Mouse (Mus musculus): ENCODE measurements around the gene Tlk2. TPM values are rescaled to one million over a fixed set of nuclear protein-coding genes. Genes with fewer than 3 reads are reported as not detected.

Gene Tlk2
- total RNA-seq, 2 experiments from 2014 or later, result 45.8 to 46.2 TPM

- DNase-seq (ENCODE audit: low spot score in 2 of 2), result no peak
Measured at GRCm38 (mm10) chr11:105261116-105261515, 82.5 kb downstream of the Tlk2 start.

DNA sequence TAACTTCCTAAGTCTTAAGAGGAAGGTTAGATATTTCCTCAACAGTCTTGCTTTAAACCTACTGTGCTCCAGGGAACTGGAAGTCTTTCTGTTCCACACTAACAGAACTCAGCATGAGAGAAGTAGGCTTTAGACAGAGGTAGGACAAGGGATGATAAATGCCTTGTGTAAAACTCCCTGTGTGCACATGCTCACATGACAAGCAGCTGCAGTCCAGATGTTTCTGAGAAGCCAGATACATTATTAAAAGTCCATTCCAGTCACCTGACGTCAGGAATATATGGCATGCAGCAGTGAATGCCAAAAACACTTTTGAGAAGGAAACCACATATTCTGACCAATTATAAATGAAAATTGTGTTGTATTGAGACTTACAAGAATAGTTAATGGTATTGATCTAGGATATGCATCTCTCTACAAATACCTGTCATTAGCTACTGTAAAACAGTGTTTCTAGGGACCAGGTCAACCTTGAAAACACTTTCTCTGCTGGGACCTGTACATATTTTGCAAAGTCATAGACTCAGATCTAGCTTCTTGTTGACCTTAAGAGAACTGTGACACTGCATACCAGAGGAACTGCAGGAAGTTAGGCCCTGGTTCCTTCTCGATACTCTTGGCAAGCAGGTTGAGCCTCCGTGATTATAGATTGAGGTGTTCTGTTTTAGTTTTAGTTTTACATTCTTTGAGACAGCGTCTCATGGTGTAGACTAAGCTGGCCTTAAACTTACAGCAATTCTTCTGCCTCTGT lies 83.2 kb downstream of the Tlk2 start:
- no peak for DNase-seq (ENCODE audit: low spot score in 2 of 2)

- DNase-seq (ENCODE audit: low spot score in 2 of 2), result no peak
Measured at GRCm38 (mm10) chr11:105264506-105264905, 85.9 kb downstream of the Tlk2 start.

GRCm38 (mm10) chr11:105264988-105265387 lies 86.4 kb downstream of the Tlk2 start:
- DNase-seq (ENCODE audit: low spot score in 2 of 2), result no peak

DNA sequence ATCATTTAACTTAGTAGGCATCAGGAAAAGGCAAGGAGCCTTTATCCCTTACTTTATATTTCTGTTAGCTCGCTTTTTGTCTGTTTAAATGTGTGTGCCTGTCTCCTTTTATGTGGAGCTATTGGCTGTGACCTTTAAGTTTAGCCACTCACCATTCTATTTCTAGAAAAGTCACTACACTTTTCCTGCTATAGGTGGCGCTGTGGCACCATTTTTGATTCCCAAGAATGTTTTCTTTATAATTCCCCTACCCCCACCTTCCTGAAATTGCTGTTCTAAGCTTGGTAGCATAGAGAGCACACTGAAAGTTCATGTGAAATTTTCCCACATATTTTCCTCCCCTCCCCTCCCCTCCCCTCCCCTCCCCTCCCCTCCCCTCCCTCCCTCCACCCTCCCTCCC lies 91.5 kb downstream of the Tlk2 start:
- peak in 1 of 2 experiments; percentile 69 for DNase-seq (ENCODE audit: low spot score in 2 of 2)

DNA sequence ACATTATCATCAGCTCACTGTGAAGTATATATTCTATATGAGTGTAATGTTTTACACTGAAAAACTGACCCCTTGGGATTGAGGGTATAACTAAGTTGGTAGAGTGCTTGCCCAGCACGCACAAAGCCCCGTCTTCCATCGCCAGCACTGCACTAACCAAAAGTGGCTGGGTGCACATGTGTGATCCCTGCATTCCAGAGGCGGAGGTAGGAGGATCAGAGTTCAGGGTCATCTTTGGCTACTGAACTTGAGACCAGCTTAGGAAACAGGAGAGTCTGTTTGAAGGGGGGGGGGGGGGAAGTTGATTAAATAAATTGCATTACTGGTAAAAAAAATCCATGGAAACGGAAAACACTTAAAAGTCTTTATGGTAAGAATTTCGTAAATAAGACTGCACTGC lies 101.8 kb downstream of the Tlk2 start:
- DNase-seq (ENCODE audit: low spot score in 2 of 2), result no peak

DNA sequence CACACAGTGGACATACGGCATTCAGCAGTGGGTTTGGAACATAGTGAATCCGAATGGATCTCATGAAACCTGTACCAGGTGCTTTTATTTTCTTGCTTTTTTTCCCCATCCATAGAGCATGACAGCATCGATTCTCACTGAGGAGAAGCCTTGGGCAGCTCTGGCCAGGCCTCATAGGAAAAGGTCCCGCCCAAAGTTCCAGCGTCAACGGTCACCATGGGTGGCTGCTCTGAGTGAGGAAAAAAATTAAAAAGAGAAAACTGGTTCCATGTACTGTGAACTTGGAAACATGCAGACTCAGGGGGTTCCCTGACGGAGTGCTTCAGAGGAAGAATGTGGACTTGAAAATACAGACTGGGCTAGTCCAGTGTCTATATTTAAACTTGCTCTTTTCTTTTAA lies 102.7 kb downstream of the Tlk2 start:
- DNase-seq (ENCODE audit: low spot score in 2 of 2), result no peak

DNA sequence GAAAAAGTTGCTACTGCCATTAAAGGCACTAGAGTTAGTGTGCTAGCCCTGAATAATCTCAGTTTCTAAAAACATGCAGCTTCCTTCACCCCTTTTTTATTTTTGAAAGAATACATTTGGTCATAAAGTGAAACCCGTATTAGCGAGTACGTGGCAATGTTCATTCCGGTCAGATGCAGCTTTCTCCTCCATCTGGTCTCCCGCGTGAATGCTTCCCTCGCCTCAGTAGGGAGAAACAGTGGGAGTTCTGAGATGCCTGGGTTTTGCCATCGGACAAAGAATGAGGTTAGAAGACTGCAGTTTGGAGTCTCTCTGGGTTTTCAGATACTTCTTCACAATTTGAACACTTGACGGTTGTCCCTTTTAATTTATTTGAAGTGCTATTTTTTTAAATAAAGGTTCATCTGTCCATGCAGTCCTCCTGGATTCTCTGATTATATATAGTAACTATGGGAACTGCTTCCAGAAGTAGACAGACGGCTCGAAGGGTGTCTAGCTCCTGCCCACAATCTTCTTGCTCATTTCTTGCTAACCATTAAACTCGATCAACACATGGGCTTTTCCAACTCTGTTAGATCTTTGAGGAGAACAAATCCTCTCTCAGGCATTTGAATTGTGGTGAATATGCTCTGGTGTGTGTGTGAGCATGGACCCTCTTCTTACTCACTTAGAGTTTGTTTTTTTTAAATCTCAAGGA lies 103.3 kb downstream of the Tlk2 start:
- DNase-seq (ENCODE audit: low spot score in 2 of 2), result peak in 1 of 2 experiments; percentile 28

DNA sequence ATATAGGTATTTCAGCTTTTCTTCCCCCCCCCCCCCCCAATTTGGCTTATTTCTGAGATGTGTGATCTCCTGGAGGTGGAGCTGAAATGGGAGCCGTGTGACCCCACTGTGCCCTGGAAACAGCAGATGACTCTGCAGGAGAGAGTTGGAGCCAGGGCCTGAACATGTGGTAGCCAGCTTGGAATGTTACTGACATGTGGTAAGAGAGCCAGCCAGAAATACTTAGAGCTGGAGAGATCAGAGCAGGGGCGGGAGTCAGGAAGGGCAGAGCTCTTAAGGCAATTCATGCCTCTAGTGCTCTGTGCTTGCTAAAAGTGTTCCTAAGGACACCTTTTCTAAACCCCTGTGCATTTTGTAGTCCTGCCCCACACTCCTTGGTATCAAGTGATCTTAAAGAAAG lies 103.9 kb downstream of the Tlk2 start:
- no peak for DNase-seq (ENCODE audit: low spot score in 2 of 2)

DNA sequence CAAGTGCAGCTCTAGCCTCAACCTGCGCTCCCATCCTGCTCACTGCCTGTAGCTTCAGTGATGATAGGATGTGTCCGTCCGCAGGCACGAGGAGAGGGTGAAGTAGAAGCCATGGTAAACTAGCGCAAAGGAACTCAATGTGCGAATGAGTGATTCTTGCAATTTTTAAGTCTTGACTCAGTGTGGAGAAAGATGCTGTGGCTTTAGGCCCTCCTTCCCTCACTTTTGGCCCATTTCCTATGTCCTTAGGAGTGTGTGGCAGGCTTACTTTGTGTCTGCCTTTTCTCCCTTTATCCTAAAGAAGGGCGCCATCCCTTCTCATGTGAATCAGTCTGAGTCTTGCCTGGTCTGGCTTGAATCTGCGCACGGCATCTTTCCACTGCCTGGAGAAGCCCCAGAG lies 104.4 kb downstream of the Tlk2 start:
- DNase-seq (ENCODE audit: low spot score in 2 of 2), result no peak

- no peak for DNase-seq (ENCODE audit: low spot score in 2 of 2)
Measured at GRCm38 (mm10) chr11:105285720-105286119, 107.1 kb downstream of the Tlk2 start.

- no peak for DNase-seq (ENCODE audit: low spot score in 2 of 2)
Measured at GRCm38 (mm10) chr11:105289403-105289802, 110.8 kb downstream of the Tlk2 start.

DNA sequence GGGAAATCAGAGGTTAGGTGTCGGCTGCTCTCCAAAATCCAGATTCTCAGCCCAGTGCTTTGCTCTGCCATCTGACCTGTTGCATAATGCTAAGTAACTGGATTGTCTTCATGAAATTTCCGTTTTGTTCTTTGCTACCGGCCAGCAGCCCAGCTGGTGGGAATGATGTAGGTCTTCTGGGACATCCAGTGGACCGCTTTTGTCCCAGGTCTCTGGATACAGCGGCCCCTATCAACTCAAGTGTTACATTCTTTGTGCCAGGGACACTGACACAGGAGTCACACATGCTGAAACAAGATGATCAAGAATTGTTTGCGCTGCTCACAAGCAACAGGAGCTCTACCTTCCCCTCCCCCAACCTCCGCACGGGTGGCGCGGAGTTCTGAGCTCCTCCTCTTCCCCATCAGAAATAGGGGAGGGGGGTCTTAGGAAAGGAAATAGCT lies 113.1 kb downstream of the Tlk2 start:
- DNase-seq (ENCODE audit: low spot score in 2 of 2), result no peak

GRCm38 (mm10) chr11:105292124-105293071 lies 113.8 kb downstream of the Tlk2 start, which contains the start of gene Mrc2:
TSS of gene Mrc2 (plus strand) at chr11:105292643.
- no peak for DNase-seq (ENCODE audit: low spot score in 2 of 2)

DNA sequence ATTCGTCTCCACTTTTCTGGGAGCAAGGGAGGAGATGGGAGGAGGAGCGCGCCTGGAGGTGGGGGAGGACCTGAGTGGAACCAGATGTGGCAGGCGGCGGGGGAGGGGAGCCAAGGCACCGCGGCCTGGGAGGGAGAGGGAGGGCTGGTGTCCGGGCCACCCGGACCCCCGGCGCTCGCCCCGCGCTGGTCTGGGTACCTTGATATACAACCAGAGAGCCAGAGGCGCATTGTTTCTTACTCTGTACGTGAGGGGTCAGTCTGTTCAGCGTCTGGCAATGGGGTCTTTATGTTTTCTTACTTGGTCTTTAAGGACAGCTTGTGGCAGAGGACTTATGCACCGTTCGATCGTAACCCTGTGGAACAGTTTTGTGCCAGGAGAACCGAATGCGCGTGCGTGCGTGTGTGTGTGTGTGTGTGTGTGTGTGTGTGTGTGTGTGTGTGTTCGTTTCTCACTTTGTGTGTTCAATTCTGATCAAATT lies 114.5 kb downstream of the Tlk2 start:
- DNase-seq (ENCODE audit: low spot score in 2 of 2), result no peak

GRCm38 (mm10) chr11:105293901-105294494 lies 115.4 kb downstream of the Tlk2 start:
- no peak for DNase-seq (ENCODE audit: low spot score in 2 of 2)

GRCm38 (mm10) chr11:105296084-105296483 lies 117.5 kb downstream of the Tlk2 start:
- no peak for DNase-seq (ENCODE audit: low spot score in 2 of 2)

- no peak for DNase-seq (ENCODE audit: low spot score in 2 of 2)
Measured at GRCm38 (mm10) chr11:105310197-105310596, 131.6 kb downstream of the Tlk2 start.

DNA sequence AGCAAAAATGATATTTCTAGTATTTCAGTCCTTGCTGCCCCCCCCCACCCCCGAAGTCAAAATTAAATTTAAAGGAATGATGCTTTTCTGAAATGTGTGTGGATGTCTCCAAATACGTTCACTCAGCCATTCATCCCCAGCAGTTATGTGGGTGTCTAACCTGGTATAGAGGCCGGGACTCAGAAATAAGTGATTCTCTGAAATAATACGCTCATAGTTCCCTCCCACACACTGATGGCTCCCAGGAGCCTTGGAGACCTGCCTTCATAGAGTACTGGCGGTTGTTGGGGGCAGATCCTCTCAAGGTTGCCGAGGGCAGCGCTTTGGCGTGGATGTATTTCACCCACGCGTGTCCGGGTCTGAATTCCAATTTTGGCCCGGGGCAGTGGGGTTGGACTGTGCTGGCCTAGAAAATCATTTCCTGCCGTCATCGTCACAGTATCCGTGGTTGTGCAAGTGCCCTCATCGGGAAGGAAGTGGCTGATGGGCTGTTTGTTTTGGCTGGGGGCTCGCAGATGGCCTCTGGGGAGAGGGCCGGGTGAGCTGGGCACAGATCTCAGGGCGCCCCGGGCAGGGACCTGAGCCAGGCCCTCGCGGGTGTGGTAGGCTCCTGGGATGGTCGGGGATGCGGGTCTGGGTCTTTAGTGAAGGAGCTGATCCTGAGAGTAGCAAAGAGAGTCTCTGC lies 132.8 kb downstream of the Tlk2 start:
- DNase-seq (ENCODE audit: low spot score in 2 of 2), result peak in 1 of 2 experiments; percentile 61

DNA sequence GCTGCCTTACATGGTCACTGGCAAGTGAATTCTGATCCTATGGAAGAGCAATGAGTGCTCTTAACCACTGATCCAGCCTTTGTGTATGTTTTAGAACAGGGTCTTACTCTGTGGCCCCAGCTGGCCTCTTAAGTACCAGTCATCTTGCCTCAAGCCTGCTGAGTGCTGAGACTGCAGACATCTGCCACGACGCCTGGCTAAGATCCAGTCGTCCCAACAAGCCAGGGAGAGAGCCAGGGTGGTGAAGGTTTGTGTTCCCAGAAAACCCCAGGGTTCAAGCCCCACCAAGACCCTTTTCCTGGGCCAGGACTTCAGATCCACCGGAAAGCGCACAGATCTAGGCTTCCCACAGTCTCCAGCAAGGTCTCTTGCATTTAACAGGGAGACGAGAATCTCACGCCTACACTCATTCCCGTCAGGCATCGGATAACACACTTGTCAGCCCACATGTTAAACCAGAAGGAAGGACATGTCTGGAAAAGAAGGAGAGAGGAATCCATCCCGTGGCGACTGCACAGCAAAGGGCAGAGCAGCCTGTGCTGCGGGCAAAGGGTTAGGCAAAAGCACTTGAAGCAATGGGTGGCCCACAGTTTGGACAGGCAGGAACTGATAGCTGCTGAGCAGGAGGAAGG lies 133.8 kb downstream of the Tlk2 start:
- DNase-seq (ENCODE audit: low spot score in 2 of 2), result peak in 1 of 2 experiments; percentile 33

Data from layer of hippocampus, adult 18-20 months (tissue).